Mouse (Mus musculus) left cerebral cortex, postnatal 36 days (tissue): ENCODE data around the gene Rgs11. TPM values are rescaled to one million over a fixed set of nuclear protein-coding genes. Genes with fewer than 3 reads are reported as not detected.
"Not testable (repeated sequence)": the region's sequence is repeated elsewhere in the genome, so short reads cannot be mapped to it uniquely, and the experiment has no call there.

Experiments used
- DNase-seq, 2 experiments: peaks; one replicate each; pipeline ENCODE4 v3.0.0; 2021 to 2022; ENCODE audit warnings: low spot score in 2 of 2, mixed read lengths in 1 of 2
- intact Hi-C: fragments of 180-260 bp; cut with DNase I; formaldehyde crosslinking; loops from one replicate; pipeline ENCODE4 v1.15.1; 2025
- total RNA-seq, 2 experiments: library from RNA; stranded (reverse); gene quantifications; 2 replicates each; pipeline ENCODE4 v1.2.3; 2021

Gene Rgs11
- total RNA-seq: 10 to 100 TPM; 35.7 to 54.1 TPM

GRCm38 (mm10) chr17:26202737-26203136 is at the start of gene Rgs11:
Gene Rgs11 (plus strand): TSS chr17:26202951.
- intact Hi-C loops: no loop called here
- peak; percentile 36 to 49 for DNase-seq

GRCm38 (mm10) chr17:26162736-26163135 is 40.0 kb upstream of the Rgs11 start:
- intact Hi-C loops: no loop called here
- no peak for DNase-seq

GRCm38 (mm10) chr17:26168039-26168438 is 34.7 kb upstream of the Rgs11 start:
- no peak for DNase-seq
- intact Hi-C loops: no loop called here

GRCm38 (mm10) chr17:26175248-26175647 is 27.5 kb upstream of the Rgs11 start:
- DNase-seq, intact Hi-C loops: not testable (repeated sequence)

- no peak for DNase-seq
- intact Hi-C loops: no loop called here
Observed at GRCm38 (mm10) chr17:26178611-26179010, 24.1 kb upstream of the Rgs11 start.

- DNase-seq: no peak
- intact Hi-C loops: no loop called here
Observed at GRCm38 (mm10) chr17:26181179-26181578, 21.6 kb upstream of the Rgs11 start.

GRCm38 (mm10) chr17:26187592-26187991 is 15.2 kb upstream of the Rgs11 start:
- intact Hi-C loops: no loop called here
- no peak for DNase-seq

GRCm38 (mm10) chr17:26188091-26188805 is 14.5 kb upstream of the Rgs11 start:
- no peak for DNase-seq
- intact Hi-C loops: no loop called here

GRCm38 (mm10) chr17:26191486-26191885 is 11.3 kb upstream of the Rgs11 start:
- DNase-seq, intact Hi-C loops: not testable (repeated sequence)

GRCm38 (mm10) chr17:26192481-26193190 is 10.1 kb upstream of the Rgs11 start:
- intact Hi-C loops: no loop called here
- no peak for DNase-seq

GRCm38 (mm10) chr17:26198892-26199291 is 3.9 kb upstream of the Rgs11 start, which contains the start of gene Pdia2:
Gene Pdia2 (minus strand): TSS chr17:26199087.
- intact Hi-C loops: no loop called here
- DNase-seq: no peak

GRCm38 (mm10) chr17:26200831-26201705 is 1.7 kb upstream of the Rgs11 start:
- intact Hi-C loops: no loop called here
- DNase-seq: peak; percentile 30 to 55

GRCm38 (mm10) chr17:26201998-26202397 is 753 bp upstream of the Rgs11 start:
- intact Hi-C loops: no loop called here
- no peak for DNase-seq

GRCm38 (mm10) chr17:26203321-26203811 is 615 bp downstream of the Rgs11 start:
- DNase-seq: peak; percentile 75 to 82
- intact Hi-C loops: no loop called here

- intact Hi-C loops: no loop called here
Observed at GRCm38 (mm10) chr17:26204766-26205165, 2.0 kb downstream of the Rgs11 start.

GRCm38 (mm10) chr17:26206392-26206791 is 3.6 kb downstream of the Rgs11 start:
- intact Hi-C loops: no loop called here

More at GRCm38 (mm10) chr17:26204766-26205165, 2.0 kb downstream of the Rgs11 start:
- no peak for DNase-seq

GRCm38 (mm10) chr17:26207686-26208085 is 4.9 kb downstream of the Rgs11 start, which contains the start of gene Arhgdig:
Gene Arhgdig (minus strand): TSS chr17:26207786.
- DNase-seq: no peak
- intact Hi-C loops: no loop called here

More at GRCm38 (mm10) chr17:26206392-26206791, 3.6 kb downstream of the Rgs11 start:
- no peak for DNase-seq

- intact Hi-C loops: no loop called here
- DNase-seq: no peak
Observed at GRCm38 (mm10) chr17:26212241-26212640, 9.5 kb downstream of the Rgs11 start.

GRCm38 (mm10) chr17:26212681-26213080 is 9.9 kb downstream of the Rgs11 start:
- intact Hi-C loops: no loop called here
- DNase-seq: no peak

- no peak for DNase-seq
- intact Hi-C loops: no loop called here
Observed at GRCm38 (mm10) chr17:26221508-26221907, 18.8 kb downstream of the Rgs11 start.
